Mouse (Mus musculus) MEL-GATA-1-ER (cell line): Measurements from ENCODE around the gene Fam78a.

Source experiments
- DNase-seq: peaks from one replicate; pipeline ENCODE4 v3.0.0-alpha.2; 2012; ENCODE audit warnings: low read depth; ENCODE audit errors: extremely low read depth

Fam78a gene

GRCm38 (mm10) chr2:32084111-32084871 lies at the start of gene Fam78a:
TSS of gene Fam78a (minus strand) at chr2:32084857.
- no peak for DNase-seq

GRCm38 (mm10) chr2:32134039-32134438 lies 49.4 kb upstream of the Fam78a start:
- DNase-seq, result peak; percentile 74

GRCm38 (mm10) chr2:32132567-32132992 lies 47.9 kb upstream of the Fam78a start:
- DNase-seq, result peak; percentile 81

- DNase-seq, result no peak
Observed at GRCm38 (mm10) chr2:32131866-32132566, 47.4 kb upstream of the Fam78a start.

- no peak for DNase-seq
Observed at GRCm38 (mm10) chr2:32131205-32131834, 46.7 kb upstream of the Fam78a start.

- peak; percentile 65 for DNase-seq
Observed at GRCm38 (mm10) chr2:32130435-32130834, 45.8 kb upstream of the Fam78a start.

GRCm38 (mm10) chr2:32129383-32130074 lies 44.9 kb upstream of the Fam78a start:
- no peak for DNase-seq

- DNase-seq, result no peak
Observed at GRCm38 (mm10) chr2:32128536-32128841, 43.8 kb upstream of the Fam78a start.

- DNase-seq, result peak; percentile 98
Observed at GRCm38 (mm10) chr2:32127653-32128535, 43.2 kb upstream of the Fam78a start.

- DNase-seq, result no peak
Observed at GRCm38 (mm10) chr2:32121785-32122184, 37.1 kb upstream of the Fam78a start.

GRCm38 (mm10) chr2:32121150-32121549 lies 36.5 kb upstream of the Fam78a start:
- no peak for DNase-seq

GRCm38 (mm10) chr2:32119802-32120750 lies 35.4 kb upstream of the Fam78a start:
- no peak for DNase-seq

GRCm38 (mm10) chr2:32115851-32116268 lies 31.2 kb upstream of the Fam78a start:
- DNase-seq, result peak; percentile 47

- DNase-seq, result no peak
Observed at GRCm38 (mm10) chr2:32112548-32112947, 27.9 kb upstream of the Fam78a start.

- DNase-seq, result no peak
Observed at GRCm38 (mm10) chr2:32111268-32111667, 26.6 kb upstream of the Fam78a start.

- no peak for DNase-seq
Observed at GRCm38 (mm10) chr2:32105930-32106329, 21.3 kb upstream of the Fam78a start.

GRCm38 (mm10) chr2:32105117-32105913 lies 20.7 kb upstream of the Fam78a start:
- DNase-seq, result no peak

- DNase-seq, result no peak
Observed at GRCm38 (mm10) chr2:32104122-32104521, 19.5 kb upstream of the Fam78a start.

GRCm38 (mm10) chr2:32103557-32103956 lies 18.9 kb upstream of the Fam78a start:
- DNase-seq, result no peak
